Mouse (Mus musculus) left cerebral cortex, adult 8-10 months (tissue): ENCODE measurements around the gene Cdkn2c. TPM values are rescaled to one million over a fixed set of nuclear protein-coding genes. Genes with fewer than 3 reads are reported as not detected.
A peak's percentile ranks its signal among the peaks of the same experiment; 100 is the strongest.
"Not testable (repeated sequence)": the region's sequence is repeated elsewhere in the genome, so short reads cannot be mapped to it uniquely, and the experiment has no call there.

ENCODE experiments used
- DNase-seq, 2 experiments: peaks; one replicate each; pipeline ENCODE4 v3.0.0; 2022; ENCODE audit warnings: low spot score in 2 of 2
- total RNA-seq, 4 experiments: library from RNA; stranded (reverse); gene quantifications; 2 replicates each; pipeline ENCODE4 v1.2.4; 2022

Cdkn2c gene
- 1 to 10 TPM; 3.3 to 4.4 (median 3.6) TPM for total RNA-seq

- DNase-seq: peak; percentile 47 to 51
Observed at GRCm38 (mm10) chr4:109666461-109667269, at the start of gene Cdkn2c. TSS of gene Cdkn2c (minus strand) at chr4:109667189.

- no peak for DNase-seq
Observed at GRCm38 (mm10) chr4:109705349-109705748, 38.4 kb upstream of the Cdkn2c start.

GRCm38 (mm10) chr4:109703568-109703967 is 36.6 kb upstream of the Cdkn2c start:
- DNase-seq: no peak

GRCm38 (mm10) chr4:109700727-109701126 is 33.7 kb upstream of the Cdkn2c start:
- DNase-seq: not testable (repeated sequence)

- DNase-seq: no peak
Observed at GRCm38 (mm10) chr4:109692674-109693073, 25.7 kb upstream of the Cdkn2c start.

GRCm38 (mm10) chr4:109683561-109683960 is 16.6 kb upstream of the Cdkn2c start:
- DNase-seq: no peak

- DNase-seq: no peak
Observed at GRCm38 (mm10) chr4:109677221-109677620, 10.2 kb upstream of the Cdkn2c start.

GRCm38 (mm10) chr4:109676218-109677215 is 9.5 kb upstream of the Cdkn2c start, which contains the start of gene Faf1:
TSS of gene Faf1 (plus strand) at chr4:109676588.
- DNase-seq: peak; percentile 96 to 97

- no peak for DNase-seq
Observed at GRCm38 (mm10) chr4:109674097-109674496, 7.1 kb upstream of the Cdkn2c start.

GRCm38 (mm10) chr4:109671941-109672340 is 5.0 kb upstream of the Cdkn2c start:
- no peak for DNase-seq

- no peak for DNase-seq
Observed at GRCm38 (mm10) chr4:109670213-109670612, 3.2 kb upstream of the Cdkn2c start.

GRCm38 (mm10) chr4:109667518-109667917 is 529 bp upstream of the Cdkn2c start:
- no peak for DNase-seq

- DNase-seq: peak; percentile 23 to 34
Observed at GRCm38 (mm10) chr4:109665982-109666460, 968 bp downstream of the Cdkn2c start.

- DNase-seq: no peak
Observed at GRCm38 (mm10) chr4:109665101-109665981, 1.6 kb downstream of the Cdkn2c start.

- no peak for DNase-seq
Observed at GRCm38 (mm10) chr4:109664091-109664490, 2.9 kb downstream of the Cdkn2c start.

GRCm38 (mm10) chr4:109662271-109662670 is 4.7 kb downstream of the Cdkn2c start:
- no peak for DNase-seq

GRCm38 (mm10) chr4:109661183-109661582 is 5.8 kb downstream of the Cdkn2c start:
- DNase-seq: no peak

GRCm38 (mm10) chr4:109660568-109660967 is 6.4 kb downstream of the Cdkn2c start:
- no peak for DNase-seq

- DNase-seq: no peak
Observed at GRCm38 (mm10) chr4:109659571-109659970, 7.4 kb downstream of the Cdkn2c start.

- DNase-seq: no peak
Observed at GRCm38 (mm10) chr4:109658826-109659225, 8.2 kb downstream of the Cdkn2c start.
